Mouse (Mus musculus): ENCODE measurements at regions not wholly inside any gene's neighbourhood (a gene's known extent, or its start where the extent isn't known, plus 50 kb on each side); places are given as distances from the start of the nearest gene placed in this dataset.

DNA sequence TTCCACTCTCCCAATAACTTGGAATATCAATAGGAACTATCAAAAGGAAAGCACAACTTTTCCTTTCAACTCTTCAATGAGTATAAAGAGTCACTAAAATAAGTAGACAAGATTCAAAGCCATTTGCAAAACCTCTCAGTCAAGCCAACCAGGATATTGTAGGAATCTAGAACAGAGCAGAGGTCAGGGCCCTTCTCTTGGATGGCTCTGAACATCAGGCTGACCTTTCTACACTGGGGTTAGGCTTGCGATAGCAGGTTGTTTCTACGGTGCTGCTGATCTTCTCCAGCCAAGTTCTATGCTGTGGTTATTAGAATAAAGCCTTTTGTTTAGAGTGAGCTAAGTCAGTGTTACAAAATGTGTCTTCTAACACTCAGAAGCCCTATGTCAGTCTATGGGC, 658.6 kb downstream of the Ofcc1 start:
- no peak for ATAC-seq (ENCODE audit: low TSS enrichment)

DNA sequence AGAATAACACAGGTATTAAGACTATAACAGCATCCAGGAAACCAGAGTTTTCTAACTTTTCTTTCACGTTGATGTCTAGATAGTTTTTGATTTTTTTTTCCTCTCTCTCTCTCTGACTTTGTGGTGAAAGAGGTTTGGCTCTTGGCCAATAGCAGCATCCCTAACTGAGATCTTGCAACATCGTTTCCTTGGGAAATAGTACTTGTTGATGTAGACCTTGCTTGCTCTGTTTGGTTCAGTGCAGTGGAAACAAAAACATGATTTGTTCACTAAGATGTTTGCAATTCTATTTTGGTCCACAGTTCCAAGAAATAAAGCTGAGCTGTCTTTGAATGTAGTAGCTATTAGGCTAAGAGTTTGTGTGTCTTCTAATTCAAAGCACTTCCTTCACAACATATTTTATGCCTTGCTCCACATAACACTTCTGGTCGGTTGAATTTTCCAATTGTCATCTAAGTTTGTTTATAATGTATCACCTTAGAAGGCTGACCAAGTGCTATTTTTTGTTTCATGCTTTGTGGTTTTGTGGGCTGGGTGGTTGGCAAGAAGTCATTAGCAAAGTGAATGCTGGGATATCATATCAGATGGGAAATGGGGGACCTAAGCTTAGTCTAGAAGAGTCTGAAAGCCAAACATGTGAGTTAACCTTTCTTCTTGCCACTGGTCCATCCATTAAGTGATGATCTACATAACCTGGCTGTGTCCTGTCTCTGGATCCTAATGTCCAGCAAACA, 669.8 kb downstream of the Ofcc1 start:
- no peak for ATAC-seq (ENCODE audit: low TSS enrichment)

DNA sequence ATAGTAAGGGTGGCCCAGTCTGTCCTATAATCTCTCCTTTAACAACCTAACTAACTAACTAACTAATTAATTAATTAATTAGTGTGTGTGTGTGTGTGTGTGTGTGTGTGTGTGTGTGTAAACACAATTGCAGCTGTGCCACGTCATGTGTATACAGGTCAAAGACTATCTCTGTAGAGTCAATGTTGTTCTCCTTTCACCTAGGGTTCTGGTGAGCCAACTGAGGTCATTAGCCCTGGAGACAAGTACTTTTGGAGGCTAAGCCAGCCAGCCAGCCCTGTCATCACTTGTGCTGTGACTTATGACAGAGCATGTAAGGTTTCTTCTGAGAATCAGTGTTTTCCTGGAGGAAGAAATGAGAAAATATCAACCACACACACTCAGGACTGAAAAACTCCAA, 696.7 kb downstream of the Ofcc1 start:
- ATAC-seq (ENCODE audit: low TSS enrichment), result no peak

DNA sequence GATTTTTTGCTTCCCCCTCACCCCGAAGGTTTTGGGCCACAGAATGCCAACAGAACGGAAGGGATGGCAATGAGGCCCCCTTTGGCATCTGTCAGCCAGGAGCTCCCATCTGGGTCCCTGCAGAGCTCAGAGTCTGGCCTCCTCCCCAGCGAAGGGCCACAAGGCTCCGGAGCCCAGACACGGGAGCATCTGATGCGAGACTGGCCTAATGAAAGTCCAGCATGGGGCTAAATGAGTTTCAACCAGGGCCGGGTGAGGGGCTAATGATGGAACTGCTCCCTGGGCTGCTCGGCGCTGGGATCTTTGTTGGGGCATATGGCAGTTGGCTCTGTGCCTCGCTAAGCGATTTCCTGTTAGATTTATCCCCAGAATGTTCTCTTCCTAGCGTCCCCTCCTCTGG, 688.8 kb upstream of the Slc35b3 start:
- no peak for ATAC-seq (ENCODE audit: low TSS enrichment)

DNA sequence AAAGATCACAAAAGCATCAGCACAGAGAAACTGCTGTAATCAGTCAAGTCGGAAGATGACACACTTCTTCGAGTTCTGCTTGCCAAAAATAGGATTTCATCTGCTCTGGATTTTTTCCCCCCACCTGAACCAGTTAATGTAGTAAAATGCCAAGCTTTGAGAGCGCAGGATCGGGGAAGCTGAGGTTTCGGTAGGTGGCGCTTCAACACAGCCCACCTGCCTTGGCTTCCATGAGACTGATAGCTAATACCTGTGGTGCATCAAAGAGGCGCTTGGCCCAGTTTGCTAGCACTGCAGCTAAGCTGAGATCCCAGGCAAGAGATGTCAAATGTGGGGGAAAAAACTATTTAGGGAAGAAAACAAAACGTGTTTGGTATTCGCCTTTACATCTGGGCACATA, 686.7 kb upstream of the Slc35b3 start:
- ATAC-seq (ENCODE audit: low TSS enrichment), result peak; percentile 91

DNA sequence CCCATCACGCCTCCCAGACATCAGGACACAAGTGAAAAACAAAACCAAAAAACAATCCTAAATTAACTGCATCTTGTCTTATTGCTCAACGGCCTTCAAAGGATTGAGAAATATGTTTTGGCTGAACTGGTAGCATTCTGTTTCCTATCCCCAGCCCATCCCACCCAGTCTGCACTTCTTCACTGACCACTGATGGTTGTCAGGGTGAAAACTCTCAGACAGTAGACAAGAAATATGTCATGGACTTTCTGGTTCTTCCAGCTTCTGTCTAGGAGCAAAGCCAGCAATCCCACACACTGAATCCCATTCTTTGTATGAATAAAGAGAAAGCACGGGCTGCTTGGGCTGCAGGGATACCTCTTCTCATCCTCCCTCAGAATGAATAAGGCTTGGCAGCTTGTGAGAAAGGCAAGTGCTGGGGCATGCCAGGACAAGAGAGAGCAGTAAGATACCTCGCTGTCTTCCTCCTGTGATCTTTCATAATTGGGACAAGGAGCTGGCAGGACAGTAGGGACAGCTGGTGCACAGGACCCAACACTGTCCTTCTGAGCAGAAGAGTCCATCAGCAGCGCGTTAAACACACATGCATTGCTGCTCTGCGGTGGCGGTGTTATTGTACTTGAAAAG, 670.9 kb upstream of the Slc35b3 start:
- peak; percentile 96 for ATAC-seq (ENCODE audit: low TSS enrichment)
